Mouse (Mus musculus) mouse embryonic stem cell (cell line): Measurements from ENCODE around the gene Zfp281.

Source experiments
- in situ Hi-C, 2 experiments: fragments of 300-500 bp; cut with MboI; formaldehyde crosslinking; loops; 1 replicate in 1 of 2; 3 replicates in 1 of 2; pipeline ENCODE4 v1.14.3; 2019 to 2020; ENCODE audit warnings: low sequenced_read_pairs in 2 of 2, low pct_unique_long_range_greater_than_20kb in 1 of 2, mixed read lengths in 1 of 2; ENCODE audit not compliant: unreplicated experiment in 1 of 2

The Zfp281 gene

DNA sequence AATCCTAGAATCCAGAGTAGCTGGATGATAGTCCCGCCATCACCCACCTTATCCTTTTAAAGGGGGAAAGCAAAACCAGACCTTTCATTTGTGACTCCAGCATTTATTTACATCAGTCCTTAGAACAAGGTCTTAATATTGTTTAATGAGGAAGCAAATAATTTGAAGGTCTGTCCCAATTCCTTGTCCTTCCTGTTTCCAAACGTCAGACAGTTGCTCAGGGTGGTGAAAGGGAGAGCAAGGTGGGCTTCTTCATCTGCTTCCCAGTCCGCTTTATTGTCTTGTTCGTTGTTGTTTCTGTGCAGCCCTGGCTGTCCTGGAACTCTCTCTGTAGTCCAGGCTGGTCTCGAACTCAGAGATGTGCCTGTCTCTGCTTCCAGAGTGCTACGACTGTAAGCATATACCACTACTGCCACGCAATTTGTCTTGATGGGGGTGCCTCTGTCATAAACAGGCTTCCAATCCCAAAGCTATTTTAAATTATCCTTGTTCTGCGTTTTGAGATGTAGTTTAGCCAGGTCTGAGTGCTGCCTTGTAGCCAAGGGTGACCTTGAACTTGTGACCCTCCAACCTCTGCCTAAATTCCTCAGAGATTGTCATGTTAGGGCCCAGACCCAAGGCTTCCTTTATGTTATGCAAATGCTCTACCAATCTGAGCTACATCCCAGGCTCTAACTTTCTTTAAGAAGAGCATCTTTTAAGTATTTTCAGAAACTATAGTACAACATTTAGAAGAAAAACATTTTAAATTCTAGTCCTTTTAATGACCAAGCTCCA lies 21.3 kb downstream of the Zfp281 start:
- in situ Hi-C loops: no loop called here

DNA sequence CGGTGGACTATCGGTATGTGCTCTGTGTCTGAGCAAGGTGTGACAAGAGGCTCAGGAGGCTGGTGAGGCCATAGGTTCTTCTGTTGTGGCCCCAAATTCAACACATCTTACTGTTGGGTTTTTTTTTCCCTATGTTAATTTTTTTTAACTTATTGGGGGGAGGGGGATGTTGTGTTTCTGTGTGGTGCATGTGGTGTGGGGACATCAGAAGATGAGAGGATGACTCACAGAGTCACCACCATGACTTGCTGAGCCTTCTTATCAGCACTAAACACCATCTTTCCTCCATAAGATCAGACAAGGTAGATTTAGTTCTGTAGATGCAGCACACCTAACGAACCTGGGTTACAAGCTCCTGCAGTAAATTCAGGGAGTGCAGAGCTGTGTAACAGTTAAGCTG lies 27.4 kb downstream of the Zfp281 start:
- in situ Hi-C loops: no loop called here

DNA sequence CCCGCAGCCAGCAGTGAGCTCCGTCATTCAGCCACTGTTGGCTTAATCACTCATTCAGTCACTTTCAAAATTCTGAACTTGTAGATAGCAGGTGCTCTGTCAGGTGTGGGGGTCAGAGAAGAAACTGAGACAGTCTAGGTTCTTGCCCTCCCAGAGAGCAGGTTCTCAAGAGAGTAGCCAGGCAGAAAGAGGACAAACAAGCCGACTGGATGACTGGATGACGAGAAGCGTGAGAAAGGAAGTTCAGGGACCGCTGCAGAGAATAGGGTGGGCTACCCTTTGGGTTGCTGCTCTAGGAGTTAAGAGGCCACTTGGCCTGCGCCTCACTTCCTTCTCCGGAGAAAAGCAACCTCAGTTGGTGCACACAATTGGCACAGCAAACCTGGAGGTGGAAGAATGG lies 28.8 kb downstream of the Zfp281 start:
- in situ Hi-C loops: no loop called here

DNA sequence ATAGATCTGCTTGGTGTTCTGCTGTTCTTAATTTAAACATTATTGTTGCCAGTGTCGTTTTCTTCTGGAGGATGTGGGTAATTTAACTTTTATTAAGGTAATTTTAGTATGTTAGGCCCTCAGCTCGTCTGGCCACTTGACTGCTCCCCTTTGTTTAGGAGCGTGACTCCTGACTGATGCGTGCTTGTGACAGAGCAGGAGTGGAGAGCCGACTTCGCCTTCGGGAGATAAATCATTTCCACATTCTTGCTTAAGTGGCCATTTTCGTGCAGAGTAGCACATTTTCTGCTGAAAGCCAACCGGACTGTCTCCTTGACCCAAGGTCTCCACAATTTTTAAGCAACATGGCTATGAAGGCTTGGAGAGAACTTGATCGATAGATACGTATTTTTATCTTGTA lies 29.7 kb downstream of the Zfp281 start:
- in situ Hi-C loops: no loop called here

DNA sequence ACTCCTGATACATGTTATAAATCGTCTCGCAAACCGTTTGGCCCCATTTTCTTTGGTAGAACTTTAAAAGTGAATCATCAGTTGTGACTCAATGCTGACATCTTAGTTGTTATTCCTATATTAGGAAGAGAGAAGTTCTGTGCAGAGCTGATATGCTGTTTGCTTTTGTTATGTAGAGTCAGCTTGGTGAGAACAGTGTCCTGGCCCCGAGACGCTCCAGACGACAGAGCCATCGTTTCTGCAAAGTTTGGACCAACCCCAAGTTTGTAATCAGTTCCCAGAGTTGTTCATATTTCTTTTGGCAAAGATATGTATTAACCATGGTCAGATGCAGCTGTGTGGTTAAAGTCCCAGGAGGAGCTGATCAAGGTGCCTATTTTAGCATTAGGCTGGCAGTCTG lies 31.9 kb downstream of the Zfp281 start:
- in situ Hi-C loops: no loop called here

DNA sequence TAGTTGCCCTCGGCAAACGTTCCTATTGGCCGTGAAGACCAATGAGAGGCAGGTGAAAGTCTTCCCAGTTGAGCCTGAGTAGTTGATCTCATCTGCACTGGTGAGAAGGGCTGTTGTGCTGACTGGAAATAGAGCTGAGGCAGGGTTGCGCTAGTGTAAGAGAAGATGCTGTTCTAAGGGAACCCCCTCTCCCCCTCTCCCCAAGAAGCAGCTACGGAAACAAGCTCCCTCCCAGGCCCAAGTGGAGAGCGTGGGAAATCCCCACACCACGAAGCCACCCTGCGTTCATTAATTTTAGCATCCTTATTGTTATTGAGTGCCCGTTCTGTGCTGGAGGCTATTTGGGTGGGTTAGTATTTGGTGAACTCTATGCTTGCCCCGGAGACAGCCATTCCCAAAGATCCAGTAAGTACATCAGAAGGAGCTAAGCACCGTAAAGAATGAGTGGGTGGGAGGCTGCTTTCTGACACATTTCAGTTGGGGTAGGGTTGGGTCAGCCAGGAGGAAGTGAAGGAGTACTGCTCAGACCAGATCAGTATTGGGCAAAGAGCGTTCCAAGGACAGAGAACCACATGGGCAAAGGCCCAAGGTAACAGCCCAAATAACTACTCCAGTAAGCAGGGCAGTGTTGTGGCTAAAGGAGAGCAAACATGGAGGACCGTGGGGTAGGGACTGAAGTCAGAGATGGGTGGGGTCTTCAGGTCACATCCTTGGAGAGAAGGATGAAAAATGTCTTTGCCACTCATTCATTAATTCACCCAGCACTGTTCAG lies 33.9 kb downstream of the Zfp281 start:
- in situ Hi-C loops: no loop called here

DNA sequence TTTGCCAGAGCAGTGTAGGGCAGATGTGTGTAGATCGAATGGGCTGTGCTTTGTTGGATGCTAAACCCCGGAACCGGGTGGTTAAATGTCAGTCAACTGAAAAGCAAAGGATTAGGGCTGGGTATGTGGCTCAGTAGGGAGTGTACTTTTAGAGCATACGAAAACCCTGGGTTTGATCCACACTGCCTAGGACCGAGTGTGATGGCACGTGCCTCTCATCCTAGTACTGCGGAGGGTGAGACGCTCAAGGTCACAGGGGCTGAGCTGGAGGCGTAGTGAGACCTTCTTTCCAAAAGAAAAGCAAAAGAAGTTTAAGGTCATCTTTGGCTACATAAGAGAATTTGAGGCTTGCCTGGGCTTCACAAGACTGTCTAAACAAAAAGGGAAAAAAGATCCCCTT lies 34.6 kb downstream of the Zfp281 start:
- in situ Hi-C loops: no loop called here

DNA sequence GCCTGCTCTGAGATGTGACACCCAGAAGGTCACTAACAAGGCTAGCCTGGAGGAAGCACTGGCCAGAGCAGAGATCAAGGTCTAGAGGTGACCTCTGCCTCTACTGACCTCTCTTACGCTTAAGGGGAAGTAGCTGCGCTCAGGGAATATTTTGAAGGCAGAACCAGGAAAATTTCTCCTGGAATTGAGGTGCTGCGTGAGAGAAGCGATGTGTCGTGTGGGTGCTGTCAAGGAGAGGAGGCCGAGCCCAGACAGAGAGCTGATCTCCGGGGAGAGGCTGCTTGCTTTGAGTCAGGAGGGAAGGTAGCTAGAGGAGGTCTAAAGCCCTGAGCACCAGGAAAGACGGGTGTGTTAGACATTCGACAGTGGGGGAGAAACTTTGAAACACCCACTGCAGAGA lies 35.2 kb downstream of the Zfp281 start:
- in situ Hi-C loops: no loop called here

DNA sequence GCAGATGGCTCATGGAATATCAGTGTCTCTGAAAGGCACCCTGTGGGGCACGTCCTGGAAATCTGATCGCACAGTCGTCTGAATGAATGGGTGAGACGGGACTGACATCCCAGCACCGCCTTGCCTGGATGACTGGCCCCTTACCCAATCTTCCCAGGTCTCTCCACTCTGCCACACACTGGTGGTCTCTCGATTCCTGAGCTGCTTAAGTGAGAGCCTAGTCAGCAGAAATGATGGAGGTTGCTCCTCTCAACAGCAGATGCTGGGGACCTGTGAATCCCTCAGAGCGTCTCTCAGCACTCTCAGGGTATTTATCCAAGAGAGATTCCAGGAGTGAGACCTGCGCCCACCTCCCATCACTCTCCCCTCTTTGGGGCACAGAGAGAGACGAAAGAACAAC lies 36.8 kb downstream of the Zfp281 start:
- in situ Hi-C loops: no loop called here

DNA sequence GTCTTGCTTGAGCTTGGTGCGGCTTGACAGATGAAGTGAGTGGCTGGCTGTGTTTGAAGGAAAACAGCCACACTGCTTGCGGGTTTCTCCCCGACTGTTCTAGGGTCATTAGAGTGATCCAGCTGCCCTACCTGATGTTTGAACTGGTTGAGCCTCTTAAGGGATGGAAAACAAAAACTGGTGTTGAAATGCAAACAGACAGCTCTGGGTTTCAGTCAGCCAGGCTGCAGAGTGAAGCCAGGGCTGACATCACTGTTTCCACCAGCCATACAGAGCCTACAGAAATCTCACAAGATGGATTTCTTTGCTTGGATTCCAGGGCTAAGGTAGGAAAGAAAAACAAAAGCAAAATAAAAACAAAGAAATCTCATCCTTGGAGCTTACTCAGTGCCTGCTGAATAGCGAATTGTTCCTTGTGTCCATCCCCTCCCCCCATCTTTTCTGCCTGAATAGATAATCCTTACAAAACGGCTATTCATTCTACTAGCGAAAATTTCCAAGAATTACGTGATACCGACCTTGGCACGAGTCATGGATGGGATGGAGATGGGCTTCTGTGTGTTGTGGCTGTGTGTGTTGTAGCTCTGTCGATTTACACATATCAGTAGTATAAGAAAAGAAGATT lies 37.4 kb downstream of the Zfp281 start:
- in situ Hi-C loops: no loop called here

DNA sequence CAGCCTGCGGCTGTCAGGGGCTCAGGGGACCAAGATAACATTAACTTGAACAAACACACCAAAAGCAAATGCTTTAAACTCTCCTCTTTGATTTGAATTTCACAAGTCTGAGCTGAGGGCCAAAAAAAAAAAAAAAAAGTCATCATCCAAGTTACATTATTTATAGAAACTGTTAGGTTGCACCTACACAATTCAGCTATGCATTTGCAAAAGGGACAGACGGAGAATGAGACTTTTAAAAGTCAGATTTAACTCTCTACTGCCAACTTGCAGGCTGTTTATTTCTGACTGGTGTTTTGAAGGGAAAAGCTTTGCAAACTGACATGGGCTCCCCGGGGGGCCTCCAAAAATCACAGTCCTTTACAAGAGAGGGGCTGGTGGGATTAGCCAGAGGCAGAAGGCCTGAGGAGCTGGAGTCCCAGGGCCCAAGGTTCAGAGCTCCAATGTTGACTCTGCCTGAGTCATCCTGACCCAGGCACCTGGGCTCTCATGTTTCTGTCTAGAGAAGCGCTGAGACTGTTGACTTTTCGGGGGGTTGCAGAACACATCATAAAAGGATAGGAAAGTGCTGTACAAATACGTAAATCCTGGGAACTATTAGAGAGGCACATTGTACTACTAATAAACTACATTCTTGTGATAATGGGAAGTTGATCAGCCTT lies 40.4 kb downstream of the Zfp281 start:
- in situ Hi-C loops: no loop called here

DNA sequence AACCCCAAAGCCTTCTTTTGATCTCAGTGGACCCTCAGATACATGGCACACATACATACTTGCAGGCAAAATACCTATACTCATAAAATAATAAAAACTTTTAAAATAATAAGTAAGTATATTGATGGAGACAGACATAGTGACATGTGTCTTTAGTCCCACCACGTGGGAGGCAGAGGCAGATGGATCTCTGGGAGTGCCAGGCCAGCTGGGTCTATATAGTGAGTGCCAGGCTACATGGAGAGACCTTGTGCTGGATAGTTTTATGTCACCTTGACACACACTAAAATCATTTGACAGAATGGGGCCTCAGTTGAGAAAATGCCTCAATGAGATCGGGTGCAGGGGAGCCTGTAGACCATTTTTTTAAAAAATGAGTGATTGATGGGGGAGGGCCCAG lies 41.8 kb downstream of the Zfp281 start:
- in situ Hi-C loops: no loop called here

DNA sequence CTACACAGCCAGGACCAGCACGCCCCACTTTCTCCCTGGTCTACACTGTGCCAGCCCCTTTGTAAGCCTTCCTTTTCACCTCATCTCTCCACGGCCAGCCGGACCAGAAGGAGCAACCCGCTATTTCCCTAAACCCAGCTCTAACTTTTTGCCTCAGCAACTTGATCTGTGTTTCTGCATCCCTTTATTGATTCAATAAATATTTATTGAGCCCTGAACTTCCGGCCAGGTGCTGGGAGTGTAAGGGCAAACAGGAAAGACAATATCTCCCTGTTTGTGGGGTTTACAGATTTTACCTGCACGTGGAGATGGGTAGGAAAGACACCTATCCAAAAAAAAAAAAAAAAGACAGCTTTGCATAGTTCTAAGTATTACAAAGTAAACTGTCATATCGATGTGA lies 45.2 kb downstream of the Zfp281 start:
- in situ Hi-C loops: no loop called here

DNA sequence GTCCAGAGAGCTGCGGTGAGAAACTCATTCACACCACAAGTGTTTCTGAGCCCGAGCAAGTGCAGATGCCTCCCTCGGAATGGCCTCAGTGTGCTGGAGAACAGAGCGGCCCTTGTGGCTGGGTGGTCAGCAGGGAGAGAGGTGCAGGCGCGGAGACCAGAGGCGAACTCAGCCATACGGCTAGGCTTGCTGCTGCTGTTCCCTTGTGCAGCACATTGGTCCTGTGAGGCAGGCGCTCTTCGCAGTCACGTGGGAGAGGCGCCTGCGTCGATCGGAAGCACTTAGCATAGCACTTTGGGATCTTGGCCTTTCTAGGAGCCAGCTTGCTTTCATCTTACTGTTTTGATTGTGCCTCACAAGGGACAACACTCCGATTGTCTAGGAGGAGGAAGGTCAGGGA lies 45.7 kb downstream of the Zfp281 start:
- in situ Hi-C loops: no loop called here

DNA sequence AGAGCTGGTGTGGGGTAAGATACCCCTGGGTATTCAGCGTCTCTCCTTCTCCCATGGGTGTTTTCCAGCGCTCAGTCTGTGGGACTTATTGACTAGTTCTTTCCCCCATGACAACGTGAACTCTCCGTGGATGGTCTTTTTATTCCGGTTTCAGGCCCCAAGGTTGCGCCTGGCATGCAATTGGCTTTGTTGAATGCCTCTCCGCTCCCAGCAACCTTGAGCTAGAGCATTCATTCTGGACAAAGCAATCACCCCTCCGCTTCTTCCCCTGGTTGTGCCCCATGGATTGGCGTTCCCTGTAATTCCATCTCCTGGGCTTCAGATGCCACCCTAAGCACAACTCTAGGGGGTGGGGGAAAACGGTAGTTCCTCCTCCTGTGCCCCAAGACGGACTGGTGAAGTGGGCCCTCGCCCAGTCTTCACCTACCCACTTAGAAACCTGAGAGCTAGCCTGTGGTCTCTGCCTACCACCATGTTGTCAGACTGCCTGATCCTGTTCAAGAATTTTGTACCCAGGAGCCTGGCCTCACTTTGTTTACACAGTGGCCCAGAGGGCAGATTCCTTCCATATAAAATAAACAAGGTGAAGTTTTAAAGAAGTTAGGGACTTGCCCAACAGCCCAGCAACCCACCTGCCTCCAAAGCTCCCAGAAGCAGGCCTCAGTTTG lies 47.2 kb downstream of the Zfp281 start:
- in situ Hi-C loops: no loop called here

DNA sequence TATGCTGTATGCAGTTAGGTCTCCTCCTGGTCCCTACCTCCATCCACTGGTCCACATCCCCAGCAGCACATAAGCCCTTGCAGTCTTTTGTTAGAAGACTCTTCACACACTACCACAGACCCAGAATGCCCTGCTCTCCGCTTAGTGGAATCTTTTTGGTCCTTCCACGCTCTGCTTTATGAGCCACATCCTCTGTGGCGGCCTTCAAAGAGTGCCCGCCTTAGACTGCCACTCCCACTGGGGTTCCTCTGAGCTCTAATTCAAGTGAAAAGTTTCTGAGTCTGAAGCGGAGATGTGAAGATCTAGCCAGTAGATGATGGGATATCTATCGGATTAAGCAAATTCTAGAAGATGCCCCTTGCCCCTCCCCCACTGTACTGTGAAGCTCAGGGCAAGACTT lies 47.9 kb downstream of the Zfp281 start:
- in situ Hi-C loops: no loop called here

DNA sequence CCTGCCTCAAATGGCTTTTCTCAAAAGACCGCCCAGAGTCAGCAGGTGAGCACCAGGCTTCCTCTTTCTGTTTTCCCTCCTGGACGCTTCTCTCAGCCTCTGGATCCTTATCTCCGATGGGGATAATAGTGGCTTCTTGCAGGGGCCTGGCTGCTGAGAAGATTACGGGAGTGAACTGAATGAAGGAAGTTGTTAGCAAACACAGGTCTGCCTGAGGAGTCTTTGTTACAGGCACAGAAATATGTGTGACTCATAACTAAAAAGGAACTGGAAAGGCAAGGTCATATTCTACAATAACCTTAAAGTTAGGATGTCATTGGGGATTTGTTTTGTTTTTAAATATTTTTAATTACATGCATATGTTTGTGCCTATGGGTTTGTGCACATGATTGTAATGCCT lies 48.6 kb downstream of the Zfp281 start:
- in situ Hi-C loops: no loop called here

DNA sequence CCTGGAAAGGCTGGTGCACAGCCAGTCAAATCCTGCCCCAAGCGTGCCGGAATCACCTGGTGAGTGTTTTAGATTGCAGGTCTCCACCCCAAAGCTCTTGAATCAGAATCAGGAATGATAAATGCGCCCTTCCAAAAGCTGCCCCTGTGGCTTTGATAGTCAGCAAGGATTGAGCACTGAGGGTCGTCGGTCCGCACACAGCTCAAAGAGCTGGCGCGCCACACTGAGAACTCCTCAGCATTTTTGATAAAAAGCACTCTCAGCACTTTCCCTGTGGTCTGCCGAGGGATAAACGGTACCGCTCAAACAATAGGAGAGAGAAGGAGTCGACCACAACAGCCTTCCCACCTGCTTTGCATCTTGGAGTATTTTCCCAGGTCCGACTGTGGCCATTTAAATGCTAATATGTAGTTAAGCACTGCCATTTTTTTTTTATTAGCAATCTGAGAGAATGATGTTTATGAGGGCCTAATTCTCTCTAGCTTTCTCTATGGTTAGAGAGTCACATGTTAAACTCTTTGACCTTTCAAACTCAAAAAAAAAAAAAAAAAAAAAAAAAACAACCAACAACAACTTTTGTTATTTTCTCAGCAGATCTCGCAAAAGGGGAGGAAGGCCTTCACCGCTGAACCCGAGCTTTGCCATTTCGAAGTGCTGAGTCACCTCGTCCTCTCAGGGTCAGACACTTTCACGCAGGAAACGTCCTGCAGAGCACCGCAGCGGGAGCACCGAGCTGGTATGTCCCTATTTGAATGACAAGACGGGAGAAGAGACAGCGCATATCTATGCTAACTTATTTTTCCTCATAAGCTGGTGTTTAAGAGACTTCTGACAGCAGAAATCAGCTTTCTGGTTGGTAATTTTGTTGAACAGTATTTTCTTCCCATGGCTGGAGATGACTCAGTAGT lies 50.1 kb downstream of the Zfp281 start:
- in situ Hi-C loops: no loop called here
